Mouse (Mus musculus): ENCODE measurements around the gene Rabgap1l. TPM values are rescaled to one million over a fixed set of nuclear protein-coding genes. Genes with fewer than 3 reads are reported as not detected.

Rabgap1l gene
- polyA plus RNA-seq, 1 experiment from 2014 or later: 53.5 TPM

DNA sequence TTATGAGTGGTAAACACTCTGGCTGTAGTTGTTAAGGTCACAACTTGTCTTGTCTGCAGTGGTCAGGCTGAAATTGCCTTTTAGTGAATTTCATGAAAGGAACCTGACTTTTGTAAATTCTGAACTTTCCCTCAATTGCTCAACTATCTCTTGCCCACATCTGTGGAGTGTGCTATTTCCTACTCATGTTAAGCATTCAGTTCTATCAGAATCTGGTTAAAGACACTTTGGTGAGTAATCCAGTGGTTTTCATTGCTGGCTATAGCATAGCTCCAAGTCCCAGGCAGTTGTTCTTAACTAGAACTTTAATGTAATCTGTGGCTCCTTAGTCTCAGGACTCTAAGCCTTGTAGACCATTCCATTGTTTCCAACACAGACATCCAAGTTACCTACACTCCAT lies 421.3 kb downstream of the Rabgap1l start:
- ATAC-seq (replicated peaks; ENCODE audit: insufficient number of reproducible peaks, low FRiP score, low TSS enrichment): no peak
- H3K27ac ChIP-seq (ENCODE audit: low read depth, low read length): no peak overlapping the region

DNA sequence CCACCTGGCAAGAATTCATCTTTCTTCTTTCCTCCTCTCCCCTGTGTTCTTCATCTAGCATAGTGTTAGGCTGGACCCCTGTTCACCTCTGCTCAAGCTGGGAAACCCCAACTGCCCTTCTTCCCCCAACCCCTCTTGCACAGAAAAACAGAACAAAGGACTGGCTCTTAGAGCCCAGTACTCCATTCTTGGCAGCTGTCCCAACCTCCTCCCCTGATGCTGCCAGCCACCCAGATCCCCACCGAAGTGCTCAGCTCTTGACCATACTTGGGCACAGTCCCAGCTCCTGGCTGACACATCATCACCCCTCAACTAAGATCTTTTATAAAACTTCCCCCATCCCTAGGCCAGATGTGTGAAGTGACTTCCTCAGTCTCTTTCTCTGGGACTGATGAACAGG lies 422.5 kb downstream of the Rabgap1l start:
- 29% methylated on average over 1 of the region's 1 CpGs for WGBS (ENCODE audit: insufficient replicate concordance)
- Histone ChIP-seq H3K36me3 (ENCODE audit: control insufficient read depth, insufficient read depth, low read length) (no peaks in the 10 kb centered on the region), H3K9ac (ENCODE audit: low read depth, low read length) (no peak overlapping the region), H3K4me1 (ENCODE audit: control insufficient read depth, insufficient read depth, low read length) (no peaks in the 10 kb centered on the region), H3K27ac (ENCODE audit: low read depth, low read length) (peak overlapping the region; percentile 71; the same call in 1 of the 2 replicates), H3K9me3 (replicated peaks; ENCODE audit: control insufficient read depth, low read length) (no peaks in the 10 kb centered on the region), H3K4me3 (ENCODE audit: low read depth, low read length) (no peak overlapping the region), H3K4me2 (no peak overlapping the region), H3K27me3 (ENCODE audit: control insufficient read depth, insufficient read depth, low read length) (no peaks in the 10 kb centered on the region)
- peak; percentile 72; the same call in 1 of the 2 replicates for ATAC-seq (replicated peaks; ENCODE audit: insufficient number of reproducible peaks, low FRiP score, low TSS enrichment)

More for the DNA sequence above, 421.3 kb downstream of the Rabgap1l start:
- Histone ChIP-seq H3K4me1 (ENCODE audit: control insufficient read depth, insufficient read depth, low read length) (no peaks in the 10 kb centered on the region), H3K27me3 (ENCODE audit: control insufficient read depth, insufficient read depth, low read length) (no peaks in the 10 kb centered on the region), H3K4me3 (ENCODE audit: low read depth, low read length) (no peak overlapping the region), H3K4me2 (no peak overlapping the region), H3K9ac (ENCODE audit: low read depth, low read length) (no peak overlapping the region), H3K9me3 (replicated peaks; ENCODE audit: control insufficient read depth, low read length) (no peaks in the 10 kb centered on the region), H3K36me3 (ENCODE audit: control insufficient read depth, insufficient read depth, low read length) (no peaks in the 10 kb centered on the region)

DNA sequence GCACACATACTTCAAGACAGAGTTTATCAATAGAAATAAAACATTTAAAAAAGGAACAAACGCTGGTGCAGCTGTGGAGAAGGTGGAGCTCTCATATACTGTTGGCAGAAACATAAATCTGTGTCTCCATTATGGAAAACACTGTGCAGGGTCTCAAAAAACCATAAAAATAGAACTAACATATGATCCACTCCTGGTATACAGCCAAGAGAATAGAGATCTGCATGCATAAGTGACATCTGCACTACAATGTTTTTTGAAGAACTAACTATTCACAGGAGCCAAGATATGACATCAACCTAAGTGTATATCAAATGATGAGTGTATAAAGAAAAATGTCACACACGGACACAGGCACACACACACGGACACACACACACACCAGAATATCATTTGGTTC lies 426.4 kb downstream of the Rabgap1l start:
- no peak overlapping the region for H3K4me2 ChIP-seq
- H3K4me1 ChIP-seq (ENCODE audit: control insufficient read depth, insufficient read depth, low read length): no peaks in the 10 kb centered on the region
- H3K27ac ChIP-seq (ENCODE audit: low read depth, low read length): no peak overlapping the region
- 74% methylated on average over 3 of the region's 3 CpGs for WGBS (ENCODE audit: insufficient replicate concordance)
- H3K27me3 ChIP-seq (ENCODE audit: control insufficient read depth, insufficient read depth, low read length): no peaks in the 10 kb centered on the region
- H3K9ac ChIP-seq (ENCODE audit: low read depth, low read length): no peak overlapping the region
- H3K9me3 ChIP-seq (replicated peaks; ENCODE audit: control insufficient read depth, low read length): no peaks in the 10 kb centered on the region
- no peaks in the 10 kb centered on the region for H3K36me3 ChIP-seq (ENCODE audit: control insufficient read depth, insufficient read depth, low read length)
- no peak for ATAC-seq (replicated peaks; ENCODE audit: insufficient number of reproducible peaks, low FRiP score, low TSS enrichment)
- H3K4me3 ChIP-seq (ENCODE audit: low read depth, low read length): no peak overlapping the region

DNA sequence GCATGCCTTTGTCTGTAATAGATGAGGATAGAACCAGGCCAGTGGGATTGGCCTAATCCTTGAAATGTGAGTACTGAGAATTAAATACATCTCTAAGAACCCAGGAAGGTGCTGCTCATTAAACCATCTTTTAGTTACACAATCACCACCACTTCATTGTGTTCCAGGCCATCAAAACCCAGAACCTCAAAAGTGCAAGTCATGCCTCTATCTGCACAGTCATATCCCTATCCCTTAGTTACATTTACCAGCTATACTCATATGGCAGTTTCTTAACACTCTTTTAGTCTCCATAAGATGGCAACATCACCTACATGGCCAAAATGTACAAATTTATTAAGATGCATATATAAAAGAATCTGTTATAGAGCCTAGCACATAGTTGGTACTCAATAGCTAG lies 435.7 kb downstream of the Rabgap1l start:
- no peaks in the 10 kb centered on the region for H3K9me3 ChIP-seq (replicated peaks; ENCODE audit: control insufficient read depth, low read length)
- no peak overlapping the region for H3K27ac ChIP-seq (ENCODE audit: low read depth, low read length)
- H3K27me3 ChIP-seq (ENCODE audit: control insufficient read depth, insufficient read depth, low read length): no peaks in the 10 kb centered on the region
- H3K9ac ChIP-seq (ENCODE audit: low read depth, low read length): no peak overlapping the region
- H3K36me3 ChIP-seq (ENCODE audit: control insufficient read depth, insufficient read depth, low read length): no peaks in the 10 kb centered on the region
- no peak overlapping the region for H3K4me2 ChIP-seq
- ATAC-seq (replicated peaks; ENCODE audit: insufficient number of reproducible peaks, low FRiP score, low TSS enrichment): no peak
- 0 out of 2 replicates have a peak, but pooled peaks cover 1% of the 10 kb centered on the region for H3K4me1 ChIP-seq (ENCODE audit: control insufficient read depth, insufficient read depth, low read length)
- no peak overlapping the region for H3K4me3 ChIP-seq (ENCODE audit: low read depth, low read length)

DNA sequence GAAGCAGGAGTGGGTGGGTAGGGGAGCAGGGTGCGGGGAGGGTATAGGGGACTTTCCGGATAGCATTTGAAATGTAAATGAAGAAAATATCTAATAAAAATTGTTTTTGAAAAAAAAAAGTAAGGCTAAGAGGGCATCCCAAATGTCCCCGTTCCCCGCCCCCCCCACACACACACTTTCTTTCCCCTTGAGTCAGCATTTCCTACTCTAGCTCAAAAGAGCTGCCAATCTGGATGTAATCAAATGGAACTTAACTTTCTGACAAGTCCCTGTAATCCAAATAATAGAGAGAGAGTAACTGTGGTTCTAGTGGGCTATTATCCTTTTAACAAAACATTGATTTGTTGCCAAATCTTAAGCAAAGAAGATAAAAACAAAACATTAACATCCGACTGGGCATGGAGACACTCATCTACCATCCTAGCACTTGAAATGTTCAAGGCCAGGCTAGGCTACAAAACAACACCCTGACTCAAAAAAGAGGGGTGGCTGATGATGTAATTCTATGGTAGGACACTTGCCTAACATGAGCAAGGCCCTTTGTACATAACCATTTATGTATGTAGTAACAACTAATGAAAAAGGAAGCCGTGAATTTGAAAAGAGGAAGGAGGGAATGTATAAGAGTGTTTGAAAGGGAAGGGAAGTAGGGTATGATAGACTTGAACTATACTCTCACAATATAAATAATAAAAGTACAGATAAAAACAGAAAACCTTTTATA lies 439.1 kb downstream of the Rabgap1l start:
- no peaks in the 10 kb centered on the region for H3K27me3 ChIP-seq (ENCODE audit: control insufficient read depth, insufficient read depth, low read length)
- H3K4me1 ChIP-seq (ENCODE audit: control insufficient read depth, insufficient read depth, low read length): peaks cover 10% of the 10 kb centered on the region; the same call in 1 of the 2 replicates
- ATAC-seq (replicated peaks; ENCODE audit: insufficient number of reproducible peaks, low FRiP score, low TSS enrichment): no peak
- no peak overlapping the region for H3K4me3 ChIP-seq (ENCODE audit: low read depth, low read length)
- no peak overlapping the region for H3K4me2 ChIP-seq
- WGBS (ENCODE audit: insufficient replicate concordance): 82% methylated on average over 6 of the region's 6 CpGs
- H3K36me3 ChIP-seq (ENCODE audit: control insufficient read depth, insufficient read depth, low read length): no peaks in the 10 kb centered on the region
- H3K9ac ChIP-seq (ENCODE audit: low read depth, low read length): no peak overlapping the region
- no peak overlapping the region for H3K27ac ChIP-seq (ENCODE audit: low read depth, low read length)
- no peaks in the 10 kb centered on the region for H3K9me3 ChIP-seq (replicated peaks; ENCODE audit: control insufficient read depth, low read length)

DNA sequence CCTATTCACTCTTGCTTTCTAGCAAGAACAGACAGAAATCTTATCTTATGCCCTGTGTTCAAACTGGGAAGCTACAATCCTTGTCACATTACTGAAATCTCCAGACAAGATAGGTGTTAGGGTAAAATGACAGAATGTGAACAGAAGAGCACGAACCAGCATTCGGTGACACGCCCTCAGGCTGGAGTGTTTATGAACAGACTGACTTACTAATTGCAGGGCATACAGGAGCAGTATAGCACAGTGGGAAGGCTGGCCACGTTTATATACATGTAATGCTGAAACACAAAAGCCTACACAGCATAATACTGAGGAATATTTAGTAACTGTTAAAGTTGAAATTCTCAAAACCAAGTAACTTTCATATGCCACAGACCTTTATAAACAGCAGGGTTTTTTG lies 440.7 kb downstream of the Rabgap1l start:
- no peaks in the 10 kb centered on the region for H3K9me3 ChIP-seq (replicated peaks; ENCODE audit: control insufficient read depth, low read length)
- 49% methylated on average over 4 of the region's 4 CpGs for whole genome bisulfite sequencing (ENCODE audit: insufficient replicate concordance)
- no peaks in the 10 kb centered on the region for H3K27me3 ChIP-seq (ENCODE audit: control insufficient read depth, insufficient read depth, low read length)
- H3K4me1 ChIP-seq (ENCODE audit: control insufficient read depth, insufficient read depth, low read length): peaks cover 10% of the 10 kb centered on the region; the same call in 1 of the 2 replicates
- H3K36me3 ChIP-seq (ENCODE audit: control insufficient read depth, insufficient read depth, low read length): no peaks in the 10 kb centered on the region
- H3K9ac ChIP-seq (ENCODE audit: low read depth, low read length): 0 out of 2 replicates have a peak overlapping the region, but pooled peaks have one; percentile 43
- ATAC-seq (replicated peaks; ENCODE audit: insufficient number of reproducible peaks, low FRiP score, low TSS enrichment): 0 out of 2 replicates have a peak, but pooled peaks have one; percentile 18
- H3K27ac ChIP-seq (ENCODE audit: low read depth, low read length): no peak overlapping the region
- peak overlapping the region; percentile 39 for H3K4me3 ChIP-seq (ENCODE audit: low read depth, low read length)
- H3K4me2 ChIP-seq: peak overlapping the region; percentile 67

DNA sequence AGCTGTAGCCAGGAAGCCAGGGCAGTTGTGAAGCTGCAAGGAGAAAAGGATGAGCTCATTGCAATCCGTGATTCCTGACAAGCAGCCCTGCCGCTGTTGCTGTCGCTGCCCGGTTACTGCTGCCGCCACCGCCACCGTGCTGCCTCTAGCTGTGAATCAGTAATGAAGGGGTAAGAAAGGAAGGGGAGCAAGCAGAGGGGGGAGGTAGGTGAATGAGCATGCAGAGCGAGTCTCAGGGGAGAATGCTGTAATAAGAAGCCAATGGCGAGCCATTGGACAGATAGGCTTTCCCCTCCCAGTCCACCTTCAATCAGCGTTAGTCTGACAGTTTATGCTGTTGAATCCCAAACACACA lies 441.2 kb downstream of the Rabgap1l start:
- H3K4me2 ChIP-seq: peak overlapping the region; percentile 67
- H3K27me3 ChIP-seq (ENCODE audit: control insufficient read depth, insufficient read depth, low read length): no peaks in the 10 kb centered on the region
- peak overlapping the region; percentile 39 for H3K4me3 ChIP-seq (ENCODE audit: low read depth, low read length)
- WGBS (ENCODE audit: insufficient replicate concordance): 0% methylated on average over 10 of the region's 10 CpGs
- no peak overlapping the region for H3K27ac ChIP-seq (ENCODE audit: low read depth, low read length)
- H3K4me1 ChIP-seq (ENCODE audit: control insufficient read depth, insufficient read depth, low read length): peaks cover 10% of the 10 kb centered on the region; the same call in 1 of the 2 replicates
- H3K9ac ChIP-seq (ENCODE audit: low read depth, low read length): peak overlapping the region; percentile 60
- no peaks in the 10 kb centered on the region for H3K9me3 ChIP-seq (replicated peaks; ENCODE audit: control insufficient read depth, low read length)
- ATAC-seq (replicated peaks; ENCODE audit: insufficient number of reproducible peaks, low FRiP score, low TSS enrichment): no peak; the same call in 1 of the 2 replicates
- no peaks in the 10 kb centered on the region for H3K36me3 ChIP-seq (ENCODE audit: control insufficient read depth, insufficient read depth, low read length)

DNA sequence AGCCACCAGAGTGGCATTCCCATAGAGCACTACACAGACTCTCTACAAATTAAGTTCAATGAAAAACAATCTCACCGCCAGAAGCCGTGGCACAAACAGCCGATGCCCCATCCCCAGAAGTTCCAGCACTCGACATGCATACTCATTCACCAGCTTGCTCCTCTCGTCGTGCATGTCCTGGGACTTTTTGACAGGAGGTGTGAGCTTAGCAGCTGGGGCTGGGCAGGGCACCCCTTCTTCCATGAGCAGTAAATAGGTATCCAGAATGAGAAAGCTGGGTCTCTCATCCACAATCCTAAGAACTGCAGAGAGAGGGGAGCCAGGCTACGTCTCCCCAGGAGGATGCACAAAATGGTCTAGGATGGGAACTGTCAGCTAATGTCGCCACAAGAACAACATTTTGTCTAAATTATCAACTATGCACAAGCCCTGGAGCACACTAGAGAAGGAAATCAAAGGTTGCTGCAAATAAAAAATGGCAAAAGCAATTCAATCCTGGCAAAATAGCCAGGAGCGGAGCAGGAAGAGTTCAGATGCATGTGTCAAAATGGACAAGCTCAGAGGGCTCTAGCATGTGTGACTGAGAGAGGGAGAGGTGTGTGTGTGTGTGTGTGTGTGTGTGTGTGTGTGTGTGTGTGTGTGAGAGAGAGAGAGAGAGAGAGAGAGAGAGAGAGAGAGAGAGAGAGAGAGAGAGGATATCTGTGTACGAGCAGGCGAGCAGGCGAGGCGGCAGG lies 441.7 kb downstream of the Rabgap1l start:
- no peak for ATAC-seq (replicated peaks; ENCODE audit: insufficient number of reproducible peaks, low FRiP score, low TSS enrichment)
- Histone ChIP-seq H3K9ac (ENCODE audit: low read depth, low read length) (peak overlapping the region; percentile 60), H3K27ac (ENCODE audit: low read depth, low read length) (no peak overlapping the region)

More for the DNA sequence above, 441.7 kb downstream of the Rabgap1l start:
- Histone ChIP-seq H3K4me3 (ENCODE audit: low read depth, low read length) (peak overlapping the region; percentile 39), H3K27me3 (ENCODE audit: control insufficient read depth, insufficient read depth, low read length) (no peaks in the 10 kb centered on the region), H3K36me3 (ENCODE audit: control insufficient read depth, insufficient read depth, low read length) (no peaks in the 10 kb centered on the region), H3K4me1 (ENCODE audit: control insufficient read depth, insufficient read depth, low read length) (peaks cover 10% of the 10 kb centered on the region; the same call in 1 of the 2 replicates), H3K4me2 (peak overlapping the region; percentile 67), H3K9me3 (replicated peaks; ENCODE audit: control insufficient read depth, low read length) (no peaks in the 10 kb centered on the region)
- WGBS (ENCODE audit: insufficient replicate concordance): 24% methylated on average over 13 of the region's 13 CpGs
